Mouse (Mus musculus): ENCODE measurements around the gene Daw1.

DNA sequence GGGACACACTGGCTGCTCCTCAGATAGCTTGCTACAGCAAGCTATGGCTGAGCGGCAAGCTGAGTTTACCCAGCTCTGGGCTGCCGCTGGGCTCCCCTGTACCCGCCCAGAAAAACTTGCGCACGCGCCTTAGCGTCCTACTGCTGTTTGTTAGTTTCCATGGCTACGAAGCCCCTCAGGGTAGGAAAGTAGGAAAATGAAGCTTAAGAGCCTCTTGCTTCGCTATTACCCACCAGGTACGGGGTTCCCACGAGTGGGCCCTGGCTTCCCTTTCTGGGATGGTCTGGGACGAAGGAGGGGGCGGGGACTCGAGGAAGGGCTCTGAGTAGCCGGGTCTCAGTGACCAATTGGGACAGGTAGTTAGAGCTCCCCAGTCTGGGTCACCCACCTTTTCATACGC, at the start of gene Daw1:
- no peak for TF ChIP-seq CTCF (IDR thresholded peaks at IDR 0.05; ENCODE audit: extremely low read depth, insufficient read length, insufficient replicate concordance, low read depth, low read length)
- TF ChIP-seq POLR2A (IDR thresholded peaks at IDR 0.05; ENCODE audit: low read depth, low read length): no peak

Data from small intestine, adult 2 months (tissue).